Mouse (Mus musculus) heart, embryonic 15.5 days (tissue): Measurements from ENCODE around the gene Mcub. TPM values are rescaled to one million over a fixed set of nuclear protein-coding genes. Genes with fewer than 3 reads are reported as not detected.

Experiments
- polyA plus RNA-seq: library from polyadenylated mRNA; unstranded; fragments of >200 nt; fragmentation: Nextera tagmentation; extraction: Ambion mirVana; gene quantifications from 2 replicates; pipeline ENCODE4 v1.2.1, GENCODE M21; 2015

Mcub gene
- polyA plus RNA-seq, 1 experiment from 2014 or later = 4.4 TPM

Other genes with a start within 250 kb of the Mcub start
- 2.3 TPM in 2 replicates for gene Egf, start 214.9 kb downstream of the Mcub start, polyA plus RNA-seq
- gene Lrit3, start 166.2 kb downstream of the Mcub start, polyA plus RNA-seq = not detected in 2 replicates
- gene Rrh, start 147.6 kb downstream of the Mcub start, polyA plus RNA-seq = not detected in 2 replicates
- 37.0 and 42.1 TPM in 2 replicates for gene Gar1, start 138.8 kb downstream of the Mcub start, polyA plus RNA-seq
- 2.2 and 3.7 TPM in 2 replicates for gene Cfi, start 134.3 kb downstream of the Mcub start, polyA plus RNA-seq
- 53.2 and 58.0 TPM in 2 replicates for gene Pla2g12a, start 91.6 kb downstream of the Mcub start, polyA plus RNA-seq
- 58.7 and 62.6 TPM in 2 replicates for gene Casp6, start 68.8 kb downstream of the Mcub start, polyA plus RNA-seq
- 19.3 and 28.9 TPM in 2 replicates for gene Sec24b, start 91.3 kb upstream of the Mcub start, polyA plus RNA-seq
- gene Col25a1, start 161.3 kb upstream of the Mcub start, polyA plus RNA-seq = 1.3 and 2.5 TPM in 2 replicates